Mouse (Mus musculus): ENCODE data around the gene Adck1. TPM values are rescaled to one million over a fixed set of nuclear protein-coding genes. Genes with fewer than 3 reads are reported as not detected.

Adck1 gene
- 10 to 100 TPM; 13.4 to 14.5 TPM for total RNA-seq (2023)

DNA sequence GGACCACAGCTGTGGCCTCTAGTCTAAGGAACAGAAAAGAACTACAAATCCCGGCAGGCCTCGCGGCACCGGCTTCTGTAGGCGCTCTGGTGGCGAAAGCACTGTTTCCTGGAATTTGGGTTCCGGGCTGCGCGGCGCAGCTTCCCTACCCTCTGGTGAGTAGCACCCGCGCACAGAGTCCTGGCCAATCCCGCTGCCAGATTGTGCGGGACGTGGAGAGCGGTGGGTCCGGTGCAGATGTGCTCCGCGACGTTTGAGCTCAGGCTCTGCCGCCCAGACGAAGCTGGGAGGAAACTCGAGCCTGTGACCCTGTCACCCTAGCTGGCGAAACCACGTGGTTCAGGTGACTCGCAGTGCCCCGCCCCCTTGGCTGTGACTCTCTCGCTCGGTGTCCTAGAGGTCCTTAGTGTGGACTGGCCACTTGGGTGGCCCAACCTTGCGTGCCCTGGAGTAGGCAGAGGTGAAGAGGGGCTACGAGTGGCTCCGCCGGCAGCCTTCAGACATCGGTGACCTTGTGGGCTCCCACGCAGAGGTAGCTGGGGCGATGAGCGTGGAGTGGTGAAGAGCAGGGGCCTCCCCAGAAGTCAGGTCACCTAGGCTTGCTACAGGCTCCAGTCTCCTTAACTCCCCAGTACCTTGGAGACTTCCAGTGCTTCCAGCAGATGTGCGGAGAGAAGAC lies at the start of gene Adck1:
Adck1 (plus strand) TSS at position 114 of the 679 bp plus-strand sequence.

DNA sequence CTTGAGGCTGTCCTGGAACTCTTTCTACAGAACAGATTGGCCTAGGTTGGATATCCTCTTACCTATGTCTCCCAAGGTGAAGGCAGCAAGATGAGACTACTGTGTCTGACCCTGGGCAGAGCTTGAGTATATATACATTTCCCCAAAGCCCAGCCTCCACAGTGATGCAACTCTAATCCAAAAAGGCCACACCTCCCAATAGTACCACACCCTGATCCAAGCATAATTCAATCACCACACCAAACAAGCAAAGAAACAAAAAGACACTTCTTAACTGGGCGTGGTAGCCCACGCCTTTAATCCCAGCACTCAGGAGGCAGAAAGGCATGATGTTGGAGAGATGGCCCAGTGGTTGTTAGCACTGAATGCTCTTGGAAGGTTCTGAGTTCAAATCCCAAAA lies 36.4 kb upstream of the Adck1 start, which contains the start of gene Gm5039:
Gm5039 (minus strand) TSS at position 101 of the 400 bp plus-strand sequence.

Other genes with a start within 250 kb of the Adck1 start
- gene Gm10436, start 178.4 kb upstream of the Adck1 start, total RNA-seq (2023) = not detected
- not detected for gene Gm8332, start 110.5 kb upstream of the Adck1 start, total RNA-seq (2023)
- not detected for gene Gm5662, start 86.1 kb upstream of the Adck1 start, total RNA-seq (2023)
- not detected for gene Gm5039, start 36.5 kb upstream of the Adck1 start, total RNA-seq (2023)